Mouse (Mus musculus) ES-E14 (cell line): ENCODE data around the gene Nipsnap1. TPM values are rescaled to one million over a fixed set of nuclear protein-coding genes. Genes with fewer than 3 reads are reported as not detected.

Experiments
- DNase-seq: peaks from one replicate; pipeline ENCODE4 v3.0.0-alpha.2; 2013; ENCODE audit warnings: low read depth, low spot score
- H3K27ac ChIP-seq: 2 replicates; pipeline ENCODE4 v1.5.1; 2012; ENCODE audit warnings: low read depth, mild to moderate bottlenecking, low read length, moderate library complexity, mixed read lengths; ENCODE audit not compliant: poor library complexity, insufficient read depth, severe bottlenecking
- H3K36me3 ChIP-seq: 2 replicates; pipeline ENCODE4 v1.6.1; 2012; ENCODE audit warnings: mild to moderate bottlenecking, low read length, moderate library complexity, mixed read lengths; ENCODE audit not compliant: control insufficient read depth, poor library complexity, insufficient read depth, severe bottlenecking
- H3K4me1 ChIP-seq, 2 experiments: fragments of 150-350 bp in 1 of 2; sonication (generic) in 1 of 2; 2 replicates each; pipeline ENCODE4 v1.6.1; 2012; ENCODE audit warnings: low read length in 2 of 2, mild to moderate bottlenecking in 1 of 2, mixed read lengths in 1 of 2; ENCODE audit not compliant: control insufficient read depth in 2 of 2, insufficient read depth in 2 of 2, poor library complexity in 1 of 2
- H3K4me3 ChIP-seq, 2 experiments: fragments of 150-350 bp in 1 of 2; sonication (generic) in 1 of 2; 2 replicates each; pipeline ENCODE4 v1.5.1; 2012; ENCODE audit warnings: low read length in 2 of 2, low read depth in 1 of 2, mild to moderate bottlenecking in 1 of 2, mixed read lengths in 1 of 2; ENCODE audit not compliant: insufficient read depth in 1 of 2, poor library complexity in 1 of 2, severe bottlenecking in 1 of 2
- H3K9ac ChIP-seq: 2 replicates; pipeline ENCODE4 v1.6.1; 2012; ENCODE audit warnings: low read depth, mild to moderate bottlenecking, low read length, mixed read lengths; ENCODE audit not compliant: poor library complexity, insufficient read depth, severe bottlenecking
- H3K9me3 ChIP-seq: fragments of 150-350 bp; sonication (generic); 2 replicates; pipeline ENCODE4 v1.6.1; 2012; ENCODE audit warnings: low read depth, mild to moderate bottlenecking, low read length; ENCODE audit not compliant: control insufficient read depth, insufficient read depth
- CHD2 ChIP-seq: IDR thresholded peaks from 2 replicates; pipeline ENCODE4 v1.6.1; 2014; ENCODE audit warnings: mild to moderate bottlenecking, low read depth, low read length, inconsistent platforms
- HCFC1 ChIP-seq: IDR thresholded peaks from 2 replicates; pipeline ENCODE4 v1.6.1; 2012; ENCODE audit warnings: low read length, inconsistent platforms, borderline replicate concordance; ENCODE audit not compliant: insufficient read depth
- MAFK ChIP-seq: IDR thresholded peaks from 2 replicates; pipeline ENCODE4 v1.6.1; 2014; ENCODE audit warnings: mild to moderate bottlenecking, low read depth, low read length, inconsistent platforms; ENCODE audit not compliant: insufficient read depth
- ZC3H11A ChIP-seq: IDR thresholded peaks from 2 replicates; pipeline ENCODE4 v1.6.1; 2012; ENCODE audit warnings: low read depth, mild to moderate bottlenecking, inconsistent platforms, low read length, borderline replicate concordance
- ZNF384 ChIP-seq: IDR thresholded peaks from 2 replicates; pipeline ENCODE4 v1.6.1; 2012; ENCODE audit warnings: low read depth, low read length, inconsistent platforms
- in situ Hi-C, 2 experiments: fragments of 600-800 bp; cut with MboI; formaldehyde crosslinking; loops; one replicate each; pipeline ENCODE4 v1.15.1; 2025; ENCODE audit warnings: low sequenced_read_pairs in 2 of 2, inconsistent platforms in 1 of 2; ENCODE audit not compliant: unreplicated experiment in 2 of 2
- total RNA-seq: library from RNA; depleted of rRNA; stranded (reverse); fragments of 300-350 nt; gene quantifications from 2 replicates; pipeline ENCODE4 v1.2.3, GENCODE M21; 2012

The Nipsnap1 gene
- total RNA-seq, 1 experiment = 57.7 TPM

DNA sequence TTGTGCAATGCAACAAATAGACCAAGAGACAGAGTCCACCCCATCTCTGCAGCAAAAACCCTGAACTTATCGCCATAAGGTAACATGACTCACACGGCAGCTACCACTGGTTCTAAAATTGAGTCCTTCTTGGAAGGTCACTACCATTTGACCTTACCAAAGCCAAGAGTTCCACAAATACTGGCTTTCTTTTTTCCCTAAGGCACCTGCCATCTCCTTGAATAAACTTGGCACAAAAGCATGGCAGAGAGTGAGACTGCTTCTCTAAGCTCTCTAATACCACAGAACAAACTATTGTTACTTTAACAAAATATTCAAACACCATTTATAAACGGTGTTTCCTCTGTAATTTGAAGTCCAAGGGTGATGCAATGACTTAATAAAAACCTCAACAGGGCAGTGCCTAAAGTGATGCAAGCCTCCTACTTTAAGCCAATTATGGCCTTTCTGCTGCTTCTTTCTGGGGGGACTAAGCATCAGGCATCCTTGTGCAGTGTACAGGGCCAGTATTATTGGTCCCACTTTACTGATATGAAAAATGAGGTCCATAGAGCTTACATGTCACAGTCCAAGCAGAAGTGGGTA is 32.7 kb upstream of the Nipsnap1 start:
- Histone ChIP-seq H3K4me1 (no peaks in the 10 kb centered on the region; a peak in 1 of 4 replicates), H3K27ac (no peak overlapping the region), H3K9ac (no peak overlapping the region; the same call in 1 of the 2 replicates), H3K36me3 (0 out of 2 replicates have a peak, but pooled peaks cover 2% of the 10 kb centered on the region), H3K4me3 (no peak overlapping the region), H3K9me3 (no peaks in the 10 kb centered on the region)
- in situ Hi-C loops = no loop called here
- TF ChIP-seq ZNF384 = no peak
- TF ChIP-seq MAFK = no peak
- no peak for TF ChIP-seq HCFC1
- TF ChIP-seq CHD2 = no peak
- TF ChIP-seq ZC3H11A = no peak
- no peak for DNase-seq

DNA sequence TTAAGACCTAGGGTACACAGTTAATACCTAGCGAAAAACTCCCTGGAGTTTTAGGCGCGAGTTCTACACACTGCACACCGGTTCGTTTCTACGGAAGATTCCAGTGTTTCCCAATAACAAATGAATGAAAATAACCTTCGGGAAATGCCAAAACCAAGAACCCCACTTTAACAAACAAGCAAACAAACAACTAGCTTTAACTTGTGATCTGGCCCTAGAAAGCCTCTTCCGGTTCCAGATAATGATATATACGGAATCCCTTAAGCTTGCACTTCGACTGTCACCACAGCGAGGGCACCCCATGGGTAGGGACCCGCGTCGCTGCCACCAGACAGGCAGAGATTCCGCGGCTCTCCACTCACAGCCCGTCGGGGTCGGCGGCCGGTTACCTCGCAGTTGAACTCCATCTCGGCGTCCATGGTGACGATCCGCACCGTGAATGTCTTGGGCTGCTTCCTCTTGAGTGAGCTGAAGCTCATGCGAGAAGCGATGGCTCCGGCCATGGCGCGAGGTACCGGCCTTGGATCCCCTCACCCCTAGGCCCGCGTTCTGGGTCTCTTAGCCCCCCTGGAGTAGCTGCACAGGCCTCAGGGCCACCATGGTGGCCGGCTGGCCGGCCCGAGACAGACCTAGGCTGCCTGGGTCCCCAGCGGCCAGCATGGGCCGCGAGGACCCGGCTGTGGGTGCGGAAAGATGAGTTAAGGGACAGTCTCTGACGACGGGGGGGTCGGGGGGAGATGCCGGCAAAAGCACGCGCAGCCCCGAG is 25.1 kb upstream of the Nipsnap1 start:
- no peaks in the 10 kb centered on the region for H3K9me3 ChIP-seq
- peak overlapping the region; percentile 57 for H3K27ac ChIP-seq
- DNase-seq = no peak
- no peaks in the 10 kb centered on the region for H3K36me3 ChIP-seq
- TF ChIP-seq HCFC1 (no peak; the same call in 1 of the 2 replicates), ZNF384 (no peak), CHD2 (no peak), MAFK (no peak), ZC3H11A (no peak)
- peaks cover 2 to 4% of the 10 kb centered on the region in 2 experiments; a peak in 1 of 4 replicates for H3K4me1 ChIP-seq
- H3K9ac ChIP-seq = peak overlapping the region; percentile 87
- in situ Hi-C loops = no loop called here
- H3K4me3 ChIP-seq = peak overlapping the region; percentile 86 to 94

DNA sequence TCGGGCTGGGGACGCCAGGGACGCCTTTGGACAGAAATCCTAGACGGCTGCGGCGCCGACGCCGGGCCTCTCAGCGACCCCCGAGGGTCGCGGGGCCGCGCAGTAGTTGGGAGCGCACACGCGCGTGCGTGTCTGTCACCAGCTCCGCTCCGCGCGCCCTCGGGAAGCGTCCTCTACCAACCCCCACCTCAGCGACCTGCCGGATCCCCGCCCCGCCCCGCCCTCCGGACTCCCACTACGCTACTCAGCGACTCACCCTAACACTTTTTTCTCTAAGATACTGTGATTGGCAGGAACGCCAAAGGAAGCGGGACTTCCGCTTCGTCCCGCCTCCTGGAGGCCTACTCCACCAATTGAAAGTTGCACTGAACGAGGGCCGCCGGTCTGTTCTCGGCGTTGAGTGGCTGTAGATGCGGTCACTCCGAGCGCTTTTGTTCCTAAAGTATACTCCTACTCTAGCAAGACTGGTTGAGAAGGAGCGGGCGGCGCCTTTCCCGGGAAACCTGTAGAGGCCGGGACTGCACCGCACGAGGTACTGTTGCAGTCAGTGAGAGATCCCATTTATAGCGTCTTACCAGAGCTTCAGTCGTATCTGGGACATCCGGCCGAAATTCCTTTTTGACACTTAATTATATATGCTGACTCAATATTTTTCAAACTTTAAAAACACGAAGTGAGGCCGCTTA is 24.4 kb upstream of the Nipsnap1 start, which contains the start of gene Nf2:
TSS of gene Nf2 (minus strand) at position 279 of the 686 bp plus-strand sequence.
- H3K9ac ChIP-seq = peak within 1 kb of the TSS; percentile 87
- peak; percentile 98 for DNase-seq
- peaks cover 2 to 4% of the 10 kb centered on the region in 2 experiments; a peak in 1 of 4 replicates for H3K4me1 ChIP-seq
- H3K9me3 ChIP-seq = no peaks in the 10 kb centered on the region
- TF ChIP-seq ZNF384 = peak; percentile 21; the same call in 1 of the 2 replicates
- no peak; the same call in 1 of the 2 replicates for TF ChIP-seq HCFC1
- TF ChIP-seq MAFK = peak; percentile 58; the same call in 1 of the 2 replicates
- no peak for TF ChIP-seq ZC3H11A
- peak; percentile 77 for TF ChIP-seq CHD2
- peak within 1 kb of the TSS; percentile 86 to 94 for H3K4me3 ChIP-seq
- peak within 1 kb of the TSS; percentile 72 for H3K27ac ChIP-seq
- in situ Hi-C loops = no loop called here
- no peaks in the 10 kb centered on the region for H3K36me3 ChIP-seq

DNA sequence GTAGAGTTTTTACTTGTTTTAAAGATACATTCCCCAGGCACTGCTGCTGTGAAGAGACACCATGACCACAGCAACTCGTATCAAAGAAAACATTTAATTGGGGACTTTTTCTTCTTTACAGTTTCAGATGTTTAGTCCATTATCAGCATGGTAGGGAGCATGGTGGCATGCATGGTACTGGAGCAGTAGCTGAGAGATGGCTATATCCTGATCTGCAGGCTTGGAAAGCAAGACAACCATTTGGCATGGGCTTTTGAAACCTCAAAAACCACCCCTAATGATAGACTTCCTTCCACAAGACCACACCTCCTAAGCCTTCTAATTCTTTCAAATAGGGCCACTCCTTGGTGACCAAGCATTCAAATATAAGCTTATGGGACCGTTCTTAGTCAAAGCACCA is 23.3 kb upstream of the Nipsnap1 start:
- no peak overlapping the region; the same call in 1 of the 2 replicates for H3K27ac ChIP-seq
- TF ChIP-seq ZNF384 (no peak), CHD2 (no peak), MAFK (no peak), HCFC1 (no peak), ZC3H11A (no peak)
- no peak overlapping the region for H3K9ac ChIP-seq
- in situ Hi-C loops = no loop called here
- H3K36me3 ChIP-seq = no peaks in the 10 kb centered on the region
- no peak overlapping the region; a peak in 1 of 4 replicates for H3K4me3 ChIP-seq
- H3K9me3 ChIP-seq = no peaks in the 10 kb centered on the region
- peaks cover 2 to 4% of the 10 kb centered on the region in 2 experiments; a peak in 2 of 4 replicates for H3K4me1 ChIP-seq
- no peak for DNase-seq
